Mouse (Mus musculus) layer of hippocampus, adult 9-10 months (tissue): Measurements from ENCODE around the gene Krt222.
"Not testable (repeated sequence)": the region's sequence is repeated elsewhere in the genome, so short reads cannot be mapped to it uniquely, and the experiment has no call there.

Source experiments
- DNase-seq: peaks from one replicate; pipeline ENCODE4 v3.0.0; 2022; ENCODE audit warnings: low spot score

Gene Krt222

GRCm38 (mm10) chr11:99243820-99244374 lies at the start of gene Krt222:
Gene Krt222 (minus strand): TSS chr11:99244085.
- DNase-seq = no peak

- no peak for DNase-seq
These were observed 49.0 kb upstream of the Krt222 start for GRCm38 (mm10) chr11:99292846-99293245.

DNA sequence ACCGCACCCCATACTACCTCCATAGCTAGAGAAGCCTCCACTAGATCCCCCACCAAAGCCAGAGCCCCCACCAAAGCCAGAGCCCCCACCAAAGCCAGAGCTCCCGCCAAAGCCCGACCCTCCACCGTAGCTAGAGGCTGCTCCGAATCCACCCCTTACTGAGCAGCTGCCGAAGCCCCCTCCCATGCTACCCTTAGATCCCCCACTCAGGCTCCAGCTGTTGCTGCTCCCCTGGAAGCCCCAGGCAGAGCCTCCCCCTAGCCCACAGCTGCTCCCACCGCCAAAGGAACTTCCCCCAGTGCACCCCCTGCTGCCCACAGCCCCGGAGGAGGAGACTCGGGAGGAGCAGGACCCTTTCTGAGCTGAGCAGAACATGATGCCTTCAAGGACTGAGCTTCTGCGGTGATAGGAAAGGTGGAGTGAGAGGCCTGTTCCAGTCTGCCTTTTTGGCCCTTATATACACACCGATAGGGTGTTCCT lies 41.0 kb upstream of the Krt222 start, which contains the start of gene Krt24:
Krt24 (minus strand) TSS at position 430 of the 480 bp plus-strand sequence.
- DNase-seq = no peak

DNA sequence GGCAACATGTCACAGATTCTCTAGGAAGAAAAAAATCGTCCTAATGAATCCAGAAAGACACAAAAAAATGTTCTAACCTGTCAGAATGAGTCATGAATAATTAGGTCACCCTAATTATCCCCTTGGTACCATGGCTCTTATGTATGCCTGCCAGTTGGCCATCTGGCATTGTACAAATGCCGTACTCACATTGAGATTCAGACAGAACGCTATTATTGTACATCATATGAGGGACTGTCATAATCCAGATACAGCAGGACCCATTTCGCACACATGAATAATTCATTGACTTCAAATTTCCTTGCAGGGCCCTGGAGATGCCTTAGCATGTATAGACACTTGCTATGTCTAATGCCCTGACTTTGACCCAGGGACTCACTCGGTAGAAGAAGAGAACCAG lies 40.1 kb upstream of the Krt222 start:
- DNase-seq = no peak

GRCm38 (mm10) chr11:99283334-99283733 lies 39.4 kb upstream of the Krt222 start:
- no peak for DNase-seq

GRCm38 (mm10) chr11:99281116-99281515 lies 37.2 kb upstream of the Krt222 start:
- no peak for DNase-seq

GRCm38 (mm10) chr11:99279986-99280385 lies 36.1 kb upstream of the Krt222 start:
- no peak for DNase-seq

- no peak for DNase-seq
These were observed 32.9 kb upstream of the Krt222 start for GRCm38 (mm10) chr11:99276786-99277185.

- DNase-seq = no peak
These were observed 31.7 kb upstream of the Krt222 start for GRCm38 (mm10) chr11:99275624-99276023.

- DNase-seq = no peak
These were observed 28.8 kb upstream of the Krt222 start for GRCm38 (mm10) chr11:99272721-99273120.

DNA sequence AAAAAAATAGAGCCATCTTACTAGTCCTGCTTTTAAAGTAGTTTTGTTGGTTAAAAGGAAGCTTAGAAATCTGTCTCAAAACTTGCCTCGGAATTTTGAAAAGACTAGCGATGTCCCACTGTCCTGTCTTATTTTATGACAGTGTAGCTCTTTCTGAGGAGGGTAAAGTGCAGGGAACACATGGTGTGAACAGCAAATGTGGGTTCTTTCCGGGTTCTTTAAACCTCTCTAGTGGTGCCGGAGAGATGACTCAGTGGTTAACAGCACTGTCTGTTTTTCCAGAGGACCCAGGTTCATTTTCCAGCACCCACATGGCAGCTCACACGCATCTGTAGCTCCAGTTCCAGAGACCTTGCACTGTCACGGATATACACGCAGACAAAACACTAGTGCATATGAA lies 25.3 kb upstream of the Krt222 start:
- DNase-seq = no peak

GRCm38 (mm10) chr11:99265796-99266195 lies 21.9 kb upstream of the Krt222 start:
- no peak for DNase-seq

DNA sequence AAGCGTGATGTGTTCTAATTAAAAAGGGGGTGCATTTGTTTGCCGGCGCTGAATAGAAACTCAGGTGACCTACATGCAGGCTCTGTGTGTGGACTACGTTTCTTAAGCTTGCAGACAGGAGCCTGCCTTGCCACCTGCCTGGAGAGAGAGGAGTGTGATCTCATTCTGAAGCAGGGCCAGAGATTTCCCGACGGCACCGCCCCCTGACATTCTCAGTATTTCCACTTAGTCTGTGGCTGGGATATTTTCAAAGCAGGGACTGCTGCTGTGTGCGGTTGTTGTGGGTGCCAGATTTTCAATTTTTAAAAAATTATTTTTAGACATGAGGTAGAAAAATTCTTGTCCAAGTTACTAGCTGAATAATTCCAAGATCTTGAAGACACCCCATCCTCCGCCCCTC lies 21.3 kb upstream of the Krt222 start:
- no peak for DNase-seq

GRCm38 (mm10) chr11:99256213-99256612 lies 12.3 kb upstream of the Krt222 start:
- no peak for DNase-seq

DNA sequence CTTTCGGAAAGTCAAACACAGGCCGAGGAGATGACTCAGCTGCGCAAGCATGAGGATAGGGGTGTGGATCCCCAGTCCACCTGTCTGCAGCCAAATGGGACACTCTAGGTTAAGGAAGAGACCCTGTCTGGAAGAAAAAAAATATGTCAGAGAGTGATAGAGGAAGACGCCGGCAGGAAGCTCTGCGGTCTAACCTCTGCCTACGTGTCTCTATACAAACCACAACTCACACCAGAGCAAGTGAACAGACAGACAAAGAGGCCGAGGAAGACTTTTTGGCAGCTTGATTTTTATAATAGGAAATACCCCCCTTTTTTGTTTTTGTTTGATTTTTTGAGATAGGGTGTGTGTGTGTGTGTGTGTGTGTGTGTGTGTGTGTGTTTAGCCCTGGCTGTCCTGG lies 11.4 kb upstream of the Krt222 start:
- no peak for DNase-seq

- DNase-seq = no peak
These were observed 10.0 kb upstream of the Krt222 start for GRCm38 (mm10) chr11:99253893-99254292.

- DNase-seq = no peak
These were observed 8.8 kb upstream of the Krt222 start for GRCm38 (mm10) chr11:99252671-99253070.

DNA sequence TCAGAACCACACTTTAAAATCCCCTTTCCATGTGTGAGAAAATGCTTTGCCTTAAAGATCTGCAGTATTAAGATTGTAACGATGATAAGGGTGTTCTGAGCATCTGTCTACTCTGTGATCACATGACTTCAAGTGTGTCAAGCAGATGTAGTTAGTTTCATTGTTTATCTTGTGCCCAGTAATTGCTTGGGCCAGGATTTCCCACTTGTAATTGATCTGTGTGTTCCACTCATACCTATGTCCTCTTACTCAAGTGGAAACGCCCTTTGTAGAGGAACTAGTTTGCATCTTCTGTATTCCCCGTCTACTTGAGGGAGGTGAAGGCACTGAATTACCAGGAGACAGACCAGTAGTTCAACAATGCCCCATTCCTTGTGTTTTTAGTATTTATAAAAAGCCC lies 6.8 kb upstream of the Krt222 start:
- DNase-seq = no peak

GRCm38 (mm10) chr11:99250241-99250640 lies 6.4 kb upstream of the Krt222 start:
- no peak for DNase-seq

DNA sequence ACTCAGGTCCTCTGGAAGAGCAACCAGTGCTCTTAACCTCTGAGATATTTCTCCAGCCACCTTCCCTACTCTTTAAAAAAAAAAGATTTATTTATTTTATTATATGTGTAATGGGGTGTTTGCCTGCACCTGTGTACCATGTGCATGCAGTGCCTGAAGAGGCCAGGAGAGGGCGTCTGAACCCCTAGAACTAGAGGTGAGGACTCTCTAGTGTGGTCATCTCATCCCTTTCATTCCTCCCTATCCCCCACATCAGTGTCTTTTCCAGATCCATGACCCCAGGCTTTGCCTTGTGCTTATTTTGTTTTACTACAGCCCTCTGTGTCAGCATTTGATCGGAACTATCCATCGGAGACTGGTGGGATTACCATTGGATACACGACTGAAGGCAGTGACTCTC lies 5.2 kb upstream of the Krt222 start:
- no peak for DNase-seq

- no peak for DNase-seq
These were observed 4.0 kb upstream of the Krt222 start for GRCm38 (mm10) chr11:99247916-99248315.

DNA sequence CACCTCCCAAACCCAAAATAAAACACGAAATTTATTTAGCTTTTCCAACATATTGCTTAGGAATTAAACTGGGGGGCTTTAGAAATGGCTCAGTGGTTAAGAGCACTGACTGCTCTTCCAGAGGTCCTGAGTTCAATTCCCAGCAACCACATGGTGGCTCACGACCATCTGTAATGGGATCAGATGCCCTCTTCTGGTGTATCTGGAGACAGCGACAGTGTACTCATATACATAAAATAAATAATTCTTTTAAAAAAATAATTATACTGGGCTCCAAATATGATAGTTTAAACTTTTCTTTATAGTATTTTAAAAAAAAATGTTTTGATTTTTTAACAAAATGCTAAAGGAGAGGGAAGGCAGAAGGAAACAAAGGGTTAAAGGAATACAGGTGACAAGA lies 634 bp upstream of the Krt222 start:
- DNase-seq = not testable (repeated sequence)

GRCm38 (mm10) chr11:99243200-99243819 lies 575 bp downstream of the Krt222 start:
- DNase-seq = no peak

- no peak for DNase-seq
These were observed 1.8 kb downstream of the Krt222 start for GRCm38 (mm10) chr11:99242056-99242455.
